Mouse (Mus musculus) spleen, embryonic (tissue): Measurements from ENCODE around the gene Hspd1.
"Not testable (repeated sequence)": the region's sequence is repeated elsewhere in the genome, so short reads cannot be mapped to it uniquely, and the experiment has no call there.

Experiments
- CTCF ChIA-PET: fragments of 350-600 bp; sonication (Branson Sonifier 250); formaldehyde crosslinking; loops from one replicate; lab custom pipeline; 2022; lab: Charles Lee

Gene Hspd1

GRCm38 (mm10) chr1:55087401-55087904, 590 bp downstream of the Hspd1 start:
- CTCF ChIA-PET = no interaction called here

DNA sequence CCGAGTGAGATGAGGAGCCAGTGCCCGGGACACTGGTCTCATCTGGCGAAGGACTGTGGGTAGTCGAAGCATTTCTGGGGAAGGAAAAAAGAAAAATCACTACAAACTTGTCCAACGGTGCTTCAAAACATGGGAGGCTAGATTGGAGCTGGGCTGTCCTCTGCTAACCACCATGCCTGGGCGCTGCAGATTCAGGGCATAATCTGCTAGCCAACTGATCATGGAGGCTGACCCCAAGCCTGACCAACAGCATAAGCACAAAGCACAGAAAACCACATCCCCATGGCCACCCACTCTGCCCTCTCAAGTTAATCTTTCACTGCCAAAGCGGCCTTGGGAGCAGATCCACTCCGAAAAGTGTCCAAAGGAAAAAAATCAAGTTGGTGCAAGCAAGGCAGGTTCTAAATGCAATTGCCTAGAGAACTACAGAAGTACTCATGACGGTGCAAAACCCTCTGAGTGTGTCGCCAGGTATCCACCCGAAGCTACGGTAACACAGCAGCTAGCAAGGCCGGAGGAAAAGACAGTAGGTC, 1.1 kb downstream of the Hspd1 start:
- CTCF ChIA-PET = no interaction called here

- CTCF ChIA-PET = interaction anchor here (1.6 kb wide), 1 partner anchor 17 kb away, joined by 5 read pairs; no protein-coding TSS in a partner anchor
Measured at GRCm38 (mm10) chr1:55085781-55086366, 2.2 kb downstream of the Hspd1 start.

DNA sequence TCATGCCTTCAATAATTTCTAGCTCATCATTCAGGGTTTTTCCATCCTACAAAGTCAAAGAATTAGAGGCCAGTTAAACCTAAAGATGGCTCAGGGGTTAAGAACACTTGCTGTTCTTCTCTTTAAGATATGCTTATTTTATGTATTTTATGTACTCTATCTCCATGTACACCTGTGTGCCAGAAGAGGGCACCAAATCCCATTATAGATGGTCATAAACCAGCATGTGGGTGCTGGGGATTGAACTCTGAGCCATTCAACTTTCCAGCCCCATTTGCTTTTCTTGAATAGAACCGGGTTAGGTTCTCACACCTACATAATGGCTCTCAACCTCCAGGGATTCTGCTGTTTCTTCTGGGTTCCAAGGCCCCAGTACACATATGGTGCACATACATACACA, 5.9 kb downstream of the Hspd1 start:
- CTCF ChIA-PET = no interaction called here

- CTCF ChIA-PET = no interaction called here
Measured at GRCm38 (mm10) chr1:55079677-55080076, 8.4 kb downstream of the Hspd1 start.

- CTCF ChIA-PET = interaction anchor here (0.7 kb wide), 1 partner anchor 114 kb away, joined by 5 read pairs; no protein-coding TSS in a partner anchor
Measured at GRCm38 (mm10) chr1:55076849-55077516, 11.1 kb downstream of the Hspd1 start.

- CTCF ChIA-PET = interaction anchor here (0.7 kb wide), 1 partner anchor 113 kb away, joined by 5 read pairs; no protein-coding TSS in a partner anchor
Measured at GRCm38 (mm10) chr1:55076395-55076743, 11.7 kb downstream of the Hspd1 start.

DNA sequence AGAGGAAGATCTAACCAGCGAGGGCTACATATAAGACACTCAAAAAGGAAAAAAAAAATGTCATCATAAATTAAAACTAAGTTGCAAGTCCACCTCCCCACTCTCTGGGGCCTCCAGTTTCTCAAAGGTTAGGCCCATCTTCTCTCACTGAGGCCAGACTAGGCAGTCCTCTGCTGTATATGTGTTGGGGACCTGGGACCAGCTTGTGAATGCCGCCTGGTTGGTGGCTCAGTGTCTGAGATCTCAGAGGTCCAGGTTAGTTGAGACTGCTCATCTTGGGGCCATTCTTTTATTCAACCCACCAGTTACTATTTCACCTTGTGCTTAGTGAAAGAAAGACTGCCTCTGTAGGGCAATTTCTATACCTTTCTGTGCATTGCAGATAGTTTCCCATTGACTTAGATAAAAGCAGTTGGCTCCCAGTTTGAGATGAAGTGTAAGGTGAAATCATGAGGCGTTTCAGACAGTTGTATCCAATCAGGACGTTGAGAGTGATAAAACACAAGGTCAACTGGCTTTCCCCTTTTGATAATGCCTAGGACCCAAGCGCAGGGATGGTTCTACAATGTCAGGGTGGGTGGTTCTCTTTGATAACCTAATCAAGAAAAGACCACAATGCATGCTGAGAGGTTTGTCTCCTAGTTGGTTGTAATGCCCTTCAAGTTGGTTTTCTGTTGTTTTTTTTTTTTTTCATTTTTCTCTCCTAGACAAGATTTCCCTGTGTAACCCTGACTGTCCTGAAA, 12.2 kb downstream of the Hspd1 start:
- CTCF ChIA-PET = interaction anchor here (0.7 kb wide), 1 partner anchor 112 kb away, joined by 5 read pairs; no protein-coding TSS in a partner anchor

- CTCF ChIA-PET = no interaction called here
Measured at GRCm38 (mm10) chr1:55074757-55075156, 13.3 kb downstream of the Hspd1 start.

DNA sequence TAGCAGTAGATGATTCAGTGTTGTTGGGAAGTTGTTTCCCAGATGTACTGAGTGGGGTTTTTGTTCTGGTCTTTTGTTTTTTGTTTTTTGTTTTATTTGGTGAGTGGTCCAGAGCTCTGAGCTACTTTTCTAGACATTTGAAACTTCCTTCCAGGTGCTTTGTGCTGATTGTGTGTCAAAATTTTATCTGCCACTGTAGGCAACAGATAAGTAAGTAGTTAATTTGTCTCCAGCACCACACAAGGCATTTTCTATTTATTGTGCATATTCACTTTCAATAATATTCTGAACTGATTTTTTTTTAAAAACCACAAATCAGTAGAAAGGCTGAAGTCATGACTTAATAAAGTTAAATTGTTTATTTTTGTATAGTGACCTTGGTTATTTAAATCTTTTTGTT, 15.7 kb downstream of the Hspd1 start:
- CTCF ChIA-PET = interaction anchor here (0.6 kb wide), 1 partner anchor 7 kb away, joined by 3 read pairs; no protein-coding TSS in a partner anchor

DNA sequence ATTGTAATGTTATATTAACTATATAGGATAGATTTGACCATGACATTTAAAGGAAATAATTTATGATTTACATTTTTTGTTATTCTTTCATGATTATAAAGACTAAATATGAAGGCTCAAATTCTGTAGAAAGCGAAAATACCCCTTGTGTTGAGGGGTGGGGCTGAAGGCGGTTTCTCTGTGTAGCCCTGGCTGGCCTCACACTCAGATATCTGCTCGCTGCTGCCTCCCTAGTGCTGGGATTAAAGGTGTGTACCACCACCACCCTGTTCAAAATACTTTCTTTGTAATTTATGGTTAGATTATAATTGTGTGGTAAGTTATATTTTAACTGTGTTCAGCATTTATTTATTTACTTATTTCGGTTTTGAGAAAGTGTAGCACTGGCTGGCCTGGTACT, 26.3 kb downstream of the Hspd1 start:
- CTCF ChIA-PET = no interaction called here

GRCm38 (mm10) chr1:55061099-55061498, 26.9 kb downstream of the Hspd1 start:
- CTCF ChIA-PET = no interaction called here

GRCm38 (mm10) chr1:55058383-55058782, 29.7 kb downstream of the Hspd1 start:
- CTCF ChIA-PET = not testable (repeated sequence)

DNA sequence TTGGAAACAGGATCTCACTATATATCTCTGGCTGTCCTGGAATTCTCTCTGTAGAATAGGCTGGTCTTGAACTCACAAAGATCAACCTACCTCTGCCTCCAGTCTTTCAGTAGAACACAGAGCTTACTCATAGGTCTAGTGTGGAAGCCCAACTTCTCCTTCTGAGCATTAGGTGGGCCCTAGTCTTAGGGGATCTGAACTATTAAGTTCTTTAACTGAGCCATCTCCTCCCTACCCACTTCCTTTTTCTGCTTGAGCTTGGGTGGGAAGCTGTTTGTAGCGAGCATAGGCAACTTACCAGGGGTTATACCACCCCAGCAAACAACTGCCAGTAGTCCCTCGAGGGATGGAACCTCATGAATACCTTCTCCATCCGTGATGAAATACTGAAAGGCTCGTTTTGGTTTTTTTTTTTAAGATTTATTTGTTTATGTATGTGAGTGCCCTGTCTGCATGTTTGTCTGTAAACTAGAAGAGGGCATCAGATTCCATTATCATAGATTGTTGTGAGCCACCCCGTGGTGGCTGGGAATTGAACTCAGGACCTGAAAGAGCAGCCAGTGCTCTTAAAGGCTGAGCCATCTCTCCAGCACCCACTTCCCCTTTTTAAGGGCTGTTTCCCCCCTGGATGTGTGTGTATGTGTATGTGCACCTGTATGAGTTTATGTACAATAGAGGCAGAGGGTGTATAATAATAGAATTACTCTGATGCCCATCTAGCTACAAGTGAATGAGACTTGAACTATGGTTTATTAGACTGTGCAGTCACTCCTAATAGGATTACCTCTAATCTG, 32.5 kb downstream of the Hspd1 start:
- CTCF ChIA-PET = interaction anchor here (0.7 kb wide), 1 partner anchor 40 kb away, joined by 4 read pairs; no protein-coding TSS in a partner anchor

- CTCF ChIA-PET = interaction anchor here (0.7 kb wide), 1 partner anchor 77 kb away, joined by 3 read pairs; no protein-coding TSS in a partner anchor
Measured at GRCm38 (mm10) chr1:55053596-55053995, 34.4 kb downstream of the Hspd1 start.

GRCm38 (mm10) chr1:55053005-55053404, 35.0 kb downstream of the Hspd1 start:
- CTCF ChIA-PET = no interaction called here

GRCm38 (mm10) chr1:55052355-55052953, 35.6 kb downstream of the Hspd1 start, which contains the start of gene Coq10b:
Gene Coq10b, plus strand, starts transcription at chr1:55052770.
- CTCF ChIA-PET = no interaction called here

GRCm38 (mm10) chr1:55051671-55052070, 36.4 kb downstream of the Hspd1 start:
- CTCF ChIA-PET = interaction anchor here (0.6 kb wide), 1 partner anchor 22 kb away, joined by 3 read pairs; no protein-coding TSS in a partner anchor

DNA sequence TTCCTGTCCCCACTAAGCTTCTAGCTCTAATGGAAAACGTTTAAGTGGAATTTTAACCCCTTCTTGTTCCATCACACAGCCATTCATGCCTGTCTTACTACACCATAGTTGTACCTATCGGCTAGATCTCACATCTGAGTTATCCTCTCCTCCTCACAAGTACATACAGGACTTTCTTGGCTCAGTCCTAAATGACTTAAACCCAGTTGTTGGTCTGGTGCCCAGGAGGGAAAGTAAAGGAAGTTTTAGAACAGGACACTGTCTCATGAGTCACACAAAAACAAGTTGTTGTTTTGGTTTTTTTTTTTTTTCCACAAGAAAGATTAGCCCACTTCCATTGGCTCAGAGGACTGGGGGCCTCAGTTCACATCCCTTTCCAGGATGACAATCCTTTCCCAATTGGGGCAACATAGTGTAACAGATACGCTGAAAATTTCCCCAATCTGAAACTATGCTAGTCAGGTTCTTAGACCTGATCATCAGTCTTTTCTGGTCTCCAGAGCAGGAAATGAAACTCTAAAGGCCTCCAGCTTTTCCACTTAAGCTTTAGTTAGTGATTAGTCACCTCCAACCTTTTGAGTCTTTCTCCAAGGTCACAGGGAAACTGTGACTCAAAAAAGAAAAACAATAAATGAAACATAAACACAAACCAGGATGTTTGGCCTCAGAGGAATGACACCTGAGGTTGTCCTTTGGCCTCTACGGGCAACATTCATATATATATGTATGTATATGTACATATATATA, 39.0 kb downstream of the Hspd1 start:
- CTCF ChIA-PET = interaction anchor here (0.5 to 0.7 kb wide), 2 partner anchors 86 to 350 kb away, joined by 3 to 4 read pairs; no protein-coding TSS in a partner anchor

GRCm38 (mm10) chr1:55043164-55043563, 44.9 kb downstream of the Hspd1 start:
- CTCF ChIA-PET = no interaction called here
